Mouse (Mus musculus) lung, embryonic 14.5 days (tissue): Measurements from ENCODE around the gene Bcl2. TPM values are rescaled to one million over a fixed set of nuclear protein-coding genes. Genes with fewer than 3 reads are reported as not detected.
A peak's percentile ranks its signal among the peaks of the same experiment; 100 is the strongest.

Experiments
- ATAC-seq: fragments of 200-750 bp; cut with Nextera tagmentation; 2 replicates; pipeline ENCODE4 v1.8.0; 2017; ENCODE audit warnings: mild to moderate bottlenecking, moderate TSS enrichment, moderate library complexity; ENCODE audit not compliant: insufficient read depth
- DNase-seq: peaks from one replicate; pipeline ENCODE4 v3.0.0-alpha.2; 2015
- H3K27ac ChIP-seq: fragments of 300-500 bp; sonication (generic); 2 replicates; pipeline ENCODE4 v1.5.1; 2014; ENCODE audit warnings: low read depth, mild to moderate bottlenecking, moderate library complexity
- H3K27me3 ChIP-seq: fragments of 300-500 bp; sonication (generic); 2 replicates; pipeline ENCODE4 v1.6.1; 2014; ENCODE audit warnings: low read length, control low read depth; ENCODE audit not compliant: insufficient read depth
- H3K36me3 ChIP-seq: fragments of 300-500 bp; sonication (generic); 2 replicates; pipeline ENCODE4 v1.6.1; 2014; ENCODE audit warnings: control low read depth; ENCODE audit not compliant: insufficient read depth
- H3K4me1 ChIP-seq: fragments of 300-500 bp; sonication (generic); 2 replicates; pipeline ENCODE4 v1.6.1; 2014; ENCODE audit warnings: antibody characterized with exemption, control low read depth; ENCODE audit not compliant: insufficient read depth
- H3K4me2 ChIP-seq: fragments of 300-500 bp; sonication (generic); 2 replicates; pipeline ENCODE4 v1.6.1; 2014; ENCODE audit warnings: mild to moderate bottlenecking
- H3K4me3 ChIP-seq: fragments of 300-500 bp; sonication (generic); 2 replicates; pipeline ENCODE4 v1.5.1; 2014; ENCODE audit warnings: low read depth, low read length
- H3K9ac ChIP-seq: fragments of 300-500 bp; sonication (generic); 2 replicates; pipeline ENCODE4 v1.6.1; 2014
- H3K9me3 ChIP-seq: fragments of 300-500 bp; sonication (generic); 2 replicates; pipeline ENCODE4 v1.6.1; 2016; ENCODE audit warnings: low read depth, low read length, control low read depth
- CTCF ChIP-seq: IDR thresholded peaks from 2 replicates; pipeline ENCODE4 v1.5.1; 2016; ENCODE audit warnings: antibody characterized with exemption, low read depth
- WGBS: fragments of 180-500 bp; shearing (Covaris S2); extraction: QIAGEN DNeasy Blood & Tissue Kit; methylation state at CpG from one replicate; pipeline ENCODE4 v1.1.7; 2014; 5-methylcytosine and 5-hydroxymethylcytosine counted together
- polyA plus RNA-seq: library from polyadenylated mRNA; unstranded; fragments of >200 nt; fragmentation: Nextera tagmentation; extraction: Ambion mirVana; gene quantifications from 2 replicates; pipeline ENCODE4 v1.2.1, GENCODE M21; 2014

Bcl2 gene
- polyA plus RNA-seq, 1 experiment from 2014 or later, result 16.5 TPM

- H3K9ac ChIP-seq, result no peak overlapping the region
- ATAC-seq (no peak), DNase-seq (no peak)
- H3K4me1 ChIP-seq, result no peaks in the 10 kb centered on the region
- no peak overlapping the region for H3K27ac ChIP-seq
- no peaks in the 10 kb centered on the region for H3K9me3 ChIP-seq
- no peaks in the 10 kb centered on the region for H3K27me3 ChIP-seq
- no peak overlapping the region for H3K4me2 ChIP-seq
- no peak for TF ChIP-seq CTCF
- H3K36me3 ChIP-seq, result peaks cover 38% of the 10 kb centered on the region
- no peak overlapping the region for H3K4me3 ChIP-seq
- WGBS, result 91% methylated on average over 1 of the region's 1 CpGs
These were observed 36.6 kb upstream of the Bcl2 start for GRCm38 (mm10) chr1:106750656-106751055.

GRCm38 (mm10) chr1:106748555-106749315 is 34.7 kb upstream of the Bcl2 start:
- no peak for ATAC-seq
- H3K4me3 ChIP-seq, result no peak overlapping the region
- no peak overlapping the region for H3K9ac ChIP-seq
- no peaks in the 10 kb centered on the region for H3K9me3 ChIP-seq
- no peak overlapping the region for H3K27ac ChIP-seq
- no peak for DNase-seq
- H3K4me2 ChIP-seq, result no peak overlapping the region
- no peaks in the 10 kb centered on the region for H3K27me3 ChIP-seq
- H3K36me3 ChIP-seq, result peaks cover 34% of the 10 kb centered on the region
- no peak for TF ChIP-seq CTCF
- H3K4me1 ChIP-seq, result no peaks in the 10 kb centered on the region
- 84% methylated on average over 6 of the region's 6 CpGs for WGBS

GRCm38 (mm10) chr1:106742980-106743379 is 28.9 kb upstream of the Bcl2 start:
- no peak for TF ChIP-seq CTCF
- DNase-seq, result no peak
- no peaks in the 10 kb centered on the region for H3K4me1 ChIP-seq
- H3K4me3 ChIP-seq, result no peak overlapping the region
- 91% methylated on average over 6 of the region's 6 CpGs for WGBS
- no peaks in the 10 kb centered on the region for H3K27me3 ChIP-seq
- peaks cover 30% of the 10 kb centered on the region for H3K36me3 ChIP-seq
- ATAC-seq, result no peak
- H3K27ac ChIP-seq, result no peak overlapping the region
- H3K4me2 ChIP-seq, result no peak overlapping the region
- H3K9me3 ChIP-seq, result no peaks in the 10 kb centered on the region
- H3K9ac ChIP-seq, result no peak overlapping the region

GRCm38 (mm10) chr1:106740735-106741134 is 26.7 kb upstream of the Bcl2 start:
- no peaks in the 10 kb centered on the region for H3K9me3 ChIP-seq
- no peak overlapping the region for H3K4me2 ChIP-seq
- TF ChIP-seq CTCF, result no peak
- H3K27me3 ChIP-seq, result no peaks in the 10 kb centered on the region
- no peak overlapping the region for H3K9ac ChIP-seq
- 91% methylated on average over 4 of the region's 4 CpGs for WGBS
- peaks cover 11% of the 10 kb centered on the region; the same call in 1 of the 2 replicates for H3K36me3 ChIP-seq
- H3K4me1 ChIP-seq, result no peaks in the 10 kb centered on the region
- ATAC-seq (no peak), DNase-seq (no peak)
- H3K4me3 ChIP-seq, result no peak overlapping the region
- H3K27ac ChIP-seq, result no peak overlapping the region

- Histone ChIP-seq H3K4me1 (no peaks in the 10 kb centered on the region), H3K27ac (no peak overlapping the region), H3K36me3 (peaks cover 10% of the 10 kb centered on the region; the same call in 1 of the 2 replicates), H3K27me3 (no peaks in the 10 kb centered on the region), H3K4me2 (no peak overlapping the region), H3K9ac (no peak overlapping the region), H3K4me3 (no peak overlapping the region), H3K9me3 (no peaks in the 10 kb centered on the region)
- ATAC-seq, result no peak
- TF ChIP-seq CTCF, result no peak
- DNase-seq, result no peak
- WGBS, result 88% methylated on average over 5 of the region's 5 CpGs
These were observed 25.7 kb upstream of the Bcl2 start for GRCm38 (mm10) chr1:106739810-106740209.

GRCm38 (mm10) chr1:106738092-106738491 is 24.0 kb upstream of the Bcl2 start:
- Histone ChIP-seq H3K4me2 (no peak overlapping the region), H3K4me1 (no peaks in the 10 kb centered on the region), H3K9me3 (no peaks in the 10 kb centered on the region), H3K4me3 (no peak overlapping the region), H3K9ac (no peak overlapping the region), H3K27me3 (no peaks in the 10 kb centered on the region), H3K36me3 (peaks cover 18% of the 10 kb centered on the region; the same call in 1 of the 2 replicates), H3K27ac (no peak overlapping the region)
- 80% methylated on average over 3 of the region's 3 CpGs for WGBS
- peak; percentile 22 for DNase-seq
- peak; percentile 53 for TF ChIP-seq CTCF
- ATAC-seq, result no peak

- H3K4me1 ChIP-seq, result no peaks in the 10 kb centered on the region
- H3K36me3 ChIP-seq, result peaks cover 14% of the 10 kb centered on the region; the same call in 1 of the 2 replicates
- H3K27ac ChIP-seq, result no peak overlapping the region
- ATAC-seq, result no peak
- no peak overlapping the region for H3K4me3 ChIP-seq
- TF ChIP-seq CTCF, result no peak
- 86% methylated on average over 8 of the region's 8 CpGs for WGBS
- H3K27me3 ChIP-seq, result no peaks in the 10 kb centered on the region
- no peak overlapping the region for H3K4me2 ChIP-seq
- H3K9me3 ChIP-seq, result no peaks in the 10 kb centered on the region
- H3K9ac ChIP-seq, result no peak overlapping the region
- DNase-seq, result no peak
These were observed 22.1 kb upstream of the Bcl2 start for GRCm38 (mm10) chr1:106736211-106736610.
